Comparison of ENCODE assay signal across 14 mouse cellular contexts in the genomic region with DNA sequence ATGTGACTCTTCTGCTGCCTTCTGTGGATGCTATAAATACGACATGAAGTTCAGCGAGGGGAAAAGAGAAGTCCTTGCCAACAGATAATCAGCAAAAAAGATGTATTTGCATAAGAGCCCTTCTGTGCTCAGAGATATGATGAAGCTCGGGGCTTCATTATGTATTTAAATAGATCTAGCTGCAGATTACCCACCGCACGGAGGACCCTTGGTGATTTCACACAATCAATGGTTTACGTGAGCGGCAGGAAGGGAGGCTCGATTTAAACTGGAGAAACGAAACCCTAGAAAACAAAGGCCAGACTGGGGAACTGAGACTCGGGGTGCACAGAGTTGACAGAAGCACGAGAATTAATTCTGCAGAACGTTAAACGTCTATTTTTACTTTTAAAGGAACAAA.
DNase-seq lines count a peak whose midpoint lies in the region; ATAC-seq and TF ChIP-seq lines count a peak whose summit lies in the region.
"Had no signal": no experiment of that assay in that cellular context is flagged by ENCODE, and none has a peak within 500 bp of the region (broad histone marks: within the 10 kb centered on the region; RNA-seq: fewer than 3 reads in every experiment).

No protein-coding gene starts in this region.

- dilution Hi-C loops in CH12.LX (cut with MboI; ENCODE audit: extremely low pct_ligation_motif_present, extremely low pct_unique_long_range_greater_than_20kb, low sequenced_read_pairs), result no loop called here

- H3K27ac ChIP-seq in CH12.LX (ENCODE audit: insufficient read depth, low read depth), result no peak overlapping the region
- peak overlapping the region; percentile 80 for H3K27ac ChIP-seq in bone marrow macrophage, adult 2 months (ENCODE audit: insufficient read depth, low read depth, low read length)
- H3K27ac ChIP-seq in liver, postnatal 0 days (ENCODE audit: low read depth), result peak overlapping the region; percentile 58
- H3K27ac ChIP-seq in heart, embryonic 12.5 days (ENCODE audit: poor library complexity, severe bottlenecking), result no peak overlapping the region
- H3K27ac ChIP-seq: heart, embryonic 13.5 days; hindbrain, postnatal 0 days; neural tube, embryonic 15.5 days had no signal

- H3K79me2 ChIP-seq in CH12.LX (replicated peaks; ENCODE audit: control insufficient read depth, extremely low read depth, insufficient read depth, poor library complexity, severe bottlenecking), result no peaks in the 10 kb centered on the region

- TF ChIP-seq EP300 in CH12.LX (IDR thresholded peaks at IDR 0.05; ENCODE audit: low read length), result no peak
- TF ChIP-seq EP300 in liver, postnatal 0 days (IDR thresholded peaks at IDR 0.05; ENCODE audit: low read depth), result no peak

- no peak overlapping the region for H3K4me2 ChIP-seq in CH12.LX (ENCODE audit: insufficient read depth, low read depth, poor library complexity, severe bottlenecking)
- peak overlapping the region; percentile 48 for H3K4me2 ChIP-seq in liver, postnatal 0 days (ENCODE audit: low read depth, low read length)
- H3K4me2 ChIP-seq in heart, embryonic 12.5 days, result no peak overlapping the region
- H3K4me2 ChIP-seq: heart, embryonic 13.5 days; neural tube, embryonic 15.5 days had no signal

- TF ChIP-seq POLR2A in CH12.LX (IDR thresholded peaks at IDR 0.05; ENCODE audit: low read depth, low read length), result no peak
- no peak for TF ChIP-seq POLR2A in bone marrow macrophage, adult 2 months (IDR thresholded peaks at IDR 0.05; ENCODE audit: borderline replicate concordance, low read depth, low read length)

- peaks cover 0 to 28% of the 10 kb centered on the region in 2 experiments; a peak in 2 of 4 replicates for H3K4me1 ChIP-seq in CH12.LX (ENCODE audit: control insufficient read depth in 1 of 2, insufficient read depth in 2 of 2)
- peaks cover 20% of the 10 kb centered on the region for H3K4me1 ChIP-seq in bone marrow macrophage, adult 2 months (ENCODE audit: control insufficient read depth, insufficient read depth, low read length)
- H3K4me1 ChIP-seq in liver, postnatal 0 days (ENCODE audit: insufficient read depth), result peaks cover 5% of the 10 kb centered on the region
- peaks cover 33% of the 10 kb centered on the region for H3K4me1 ChIP-seq in heart, embryonic 12.5 days (replicated peaks)

- peaks cover 60% of the 10 kb centered on the region for H3K9me3 ChIP-seq in CH12.LX (replicated peaks; ENCODE audit: low read length)
- H3K9me3 ChIP-seq in liver, postnatal 0 days (ENCODE audit: low read length), result no peaks in the 10 kb centered on the region
- no peaks in the 10 kb centered on the region for H3K9me3 ChIP-seq in heart, embryonic 12.5 days (replicated peaks)
- H3K9me3 ChIP-seq: neural tube, embryonic 15.5 days had no signal

- TF ChIP-seq CTCF in CH12.LX (conservative IDR thresholded peaks at IDR 0.05 in 1 of 2, IDR thresholded peaks at IDR 0.05 in 1 of 2; ENCODE audit: low read depth in 2 of 2, low read length in 2 of 2), result no peak
- no peak for TF ChIP-seq CTCF in bone marrow macrophage, adult 2 months (IDR thresholded peaks at IDR 0.05; ENCODE audit: low read depth, low read length)
- TF ChIP-seq CTCF in liver, postnatal 0 days (IDR thresholded peaks at IDR 0.05; ENCODE audit: low read depth), result no peak

- no peak for TF ChIP-seq RAD21 in CH12.LX (IDR thresholded peaks at IDR 0.05; ENCODE audit: low read depth, low read length)

- no peak for ATAC-seq in liver, postnatal 0 days
- no peak for ATAC-seq in heart, embryonic 12.5 days (ENCODE audit: insufficient number of reproducible peaks, low FRiP score)
- ATAC-seq: hindbrain, postnatal 0 days had no signal

- in situ Hi-C loops in CH12.LX (cut with MboI; ENCODE audit: low pct_ligation_motif_present, low pct_unique_long_range_greater_than_20kb, low sequenced_read_pairs), result no loop called here

- H3K36me3 ChIP-seq in CH12.LX (replicated peaks in 1 of 2; ENCODE audit: control insufficient read depth in 1 of 2, insufficient read depth in 1 of 2, low read length in 1 of 2), result no peaks in the 10 kb centered on the region
- H3K36me3 ChIP-seq in liver, postnatal 0 days (replicated peaks; ENCODE audit: insufficient read depth, low read length), result no peaks in the 10 kb centered on the region
- H3K36me3 ChIP-seq in heart, embryonic 12.5 days, result peaks cover 15% of the 10 kb centered on the region

- peak; percentile 35 for DNase-seq in layer of hippocampus, adult 11-12 months (ENCODE audit: low spot score)
- no peak for DNase-seq in layer of hippocampus, adult 9-10 months (ENCODE audit: low spot score)
- DNase-seq in CH12.LX (ENCODE audit: extremely low read depth), result peak; percentile 64
- no peak for DNase-seq in liver, postnatal 0 days
- no peak for DNase-seq in testis, postnatal 14 days (ENCODE audit: low spot score)
- no peak for DNase-seq in cerebellum, postnatal 14 days
- DNase-seq: cerebellum, adult 8-10 months; lung, adult 2 months; right cerebral cortex, postnatal 25 days had no signal

- WGBS in liver, postnatal 0 days (ENCODE audit: insufficient replicate concordance), result 22% methylated on average over 13 of the region's 13 CpGs
- 64% methylated on average over 13 of the region's 13 CpGs for WGBS in heart, embryonic 12.5 days

- H3K4me3 ChIP-seq in CH12.LX (replicated peaks in 1 of 3; ENCODE audit: low read depth in 2 of 3, low read length in 2 of 3, poor library complexity in 1 of 3), result no peak overlapping the region
- H3K4me3 ChIP-seq in bone marrow macrophage, adult 2 months (ENCODE audit: insufficient read depth, low read length), result peak overlapping the region; percentile 25
- no peak overlapping the region for H3K4me3 ChIP-seq in liver, postnatal 0 days (ENCODE audit: low read depth, low read length)
- H3K4me3 ChIP-seq in heart, embryonic 12.5 days, result no peak overlapping the region
- H3K4me3 ChIP-seq: heart, embryonic 13.5 days; neural tube, embryonic 15.5 days had no signal

- H3K27me3 ChIP-seq in CH12.LX (replicated peaks), result no peaks in the 10 kb centered on the region
- H3K27me3 ChIP-seq in liver, postnatal 0 days (ENCODE audit: insufficient read depth, low read length), result no peaks in the 10 kb centered on the region
- H3K27me3 ChIP-seq in heart, embryonic 12.5 days (replicated peaks), result no peaks in the 10 kb centered on the region
- H3K27me3 ChIP-seq: heart, embryonic 13.5 days; neural tube, embryonic 15.5 days had no signal

- H3K9ac ChIP-seq in CH12.LX (ENCODE audit: insufficient read depth, low read depth), result no peak overlapping the region
- no peak overlapping the region for H3K9ac ChIP-seq in liver, postnatal 0 days (replicated peaks)
- no peak overlapping the region for H3K9ac ChIP-seq in heart, embryonic 12.5 days
- H3K9ac ChIP-seq: neural tube, embryonic 15.5 days had no signal

TF ChIP-seq in CH12.LX, 34 proteins besides CTCF, POLR2A, EP300 and RAD21:
- TF ChIP-seq USF1 (IDR thresholded peaks at IDR 0.05; ENCODE audit: low read depth, low read length) (no peak), ZMIZ1 (IDR thresholded peaks at IDR 0.05; ENCODE audit: low read depth, low read length) (no peak), NELFE (IDR thresholded peaks at IDR 0.05; ENCODE audit: low read depth, low read length) (no peak), TBP (conservative IDR thresholded peaks at IDR 0.05; ENCODE audit: low read depth, low read length) (no peak), BHLHE40 (IDR thresholded peaks at IDR 0.05; ENCODE audit: low read depth, low read length) (no peak), ETS1 (conservative IDR thresholded peaks at IDR 0.05; ENCODE audit: low read depth, low read length) (no peak), ZKSCAN1 (IDR thresholded peaks at IDR 0.05; ENCODE audit: borderline replicate concordance, low read depth, low read length) (no peak), POLR2AphosphoS2 (IDR thresholded peaks at IDR 0.05; ENCODE audit: low read depth, low read length) (no peak), KAT2A (IDR thresholded peaks at IDR 0.05; ENCODE audit: insufficient replicate concordance, low read length) (no peak), CHD1 (IDR thresholded peaks at IDR 0.05; ENCODE audit: low read depth, low read length) (no peak), TCF12 (IDR thresholded peaks at IDR 0.05; ENCODE audit: low read depth, low read length) (no peak), MAFK (IDR thresholded peaks at IDR 0.05; ENCODE audit: insufficient replicate concordance, low read length) (no peak), IRF4 (IDR thresholded peaks at IDR 0.05; ENCODE audit: low read depth, low read length) (no peak), CHD2 (IDR thresholded peaks at IDR 0.05; ENCODE audit: low read length) (no peak), UBTF (IDR thresholded peaks at IDR 0.05; ENCODE audit: low read depth, low read length) (no peak), RCOR1 (conservative IDR thresholded peaks at IDR 0.05; ENCODE audit: low read depth, low read length) (no peak), ELF1 (IDR thresholded peaks at IDR 0.05; ENCODE audit: low read depth, low read length) (no peak), MAZ (IDR thresholded peaks at IDR 0.05; ENCODE audit: low read depth, low read length) (no peak), JUND (conservative IDR thresholded peaks at IDR 0.05; ENCODE audit: low read depth, low read length) (no peak), E2F4 (IDR thresholded peaks at IDR 0.05; ENCODE audit: insufficient replicate concordance, low read depth, low read length) (no peak)
TF ChIP-seq in CH12.LX: peak in this region for 0.

Comparison
In these comparisons a context has a peak if more than half of its experiments do, and no peak if none do; other contexts are left out.
1. DNase-seq: peak in layer of hippocampus, adult 11-12 months (single experiment) and CH12.LX (single experiment); none in layer of hippocampus, adult 9-10 months (single experiment), liver, postnatal 0 days (single experiment), testis, postnatal 14 days (single experiment) and cerebellum, postnatal 14 days (0 of 2).
2. H3K27ac ChIP-seq: peak in bone marrow macrophage, adult 2 months (single experiment) and liver, postnatal 0 days (single experiment); none in CH12.LX (single experiment) and heart, embryonic 12.5 days (single experiment).